Mouse (Mus musculus) cerebellum, postnatal 25 days (tissue): ENCODE data around the gene Serpina3j.
"Not testable (repeated sequence)": the region's sequence is repeated elsewhere in the genome, so short reads cannot be mapped to it uniquely, and the experiment has no call there.

Experiments
- DNase-seq, 2 experiments: peaks; one replicate each; pipeline ENCODE4 v3.0.0; 2021; ENCODE audit warnings: mixed read lengths in 2 of 2

Serpina3j gene

GRCm38 (mm10) chr12:104314253-104314652, at the start of gene Serpina3j:
Gene Serpina3j, plus strand, starts transcription at chr12:104314553.
- no peak for DNase-seq

- DNase-seq = no peak
Observed at GRCm38 (mm10) chr12:104266374-104266773, 48.0 kb upstream of the Serpina3j start.

- no peak for DNase-seq
Observed at GRCm38 (mm10) chr12:104278216-104279055, 35.9 kb upstream of the Serpina3j start.

- DNase-seq = no peak
Observed at GRCm38 (mm10) chr12:104279056-104279435, 35.3 kb upstream of the Serpina3j start.

GRCm38 (mm10) chr12:104283380-104283779, 31.0 kb upstream of the Serpina3j start:
- no peak for DNase-seq

GRCm38 (mm10) chr12:104288336-104288735, 26.0 kb upstream of the Serpina3j start:
- no peak for DNase-seq

GRCm38 (mm10) chr12:104289872-104290271, 24.5 kb upstream of the Serpina3j start:
- DNase-seq = no peak

GRCm38 (mm10) chr12:104293963-104294362, 20.4 kb upstream of the Serpina3j start:
- DNase-seq = no peak

GRCm38 (mm10) chr12:104298049-104298448, 16.3 kb upstream of the Serpina3j start:
- no peak for DNase-seq

- no peak for DNase-seq
Observed at GRCm38 (mm10) chr12:104305991-104306390, 8.4 kb upstream of the Serpina3j start.

GRCm38 (mm10) chr12:104322454-104322853, 8.1 kb downstream of the Serpina3j start:
- DNase-seq = no peak

GRCm38 (mm10) chr12:104331701-104332100, 17.3 kb downstream of the Serpina3j start:
- DNase-seq = no peak

GRCm38 (mm10) chr12:104336873-104337272, 22.5 kb downstream of the Serpina3j start:
- not testable (repeated sequence) for DNase-seq

- not testable (repeated sequence) for DNase-seq
Observed at GRCm38 (mm10) chr12:104338226-104338625, 23.9 kb downstream of the Serpina3j start, which contains the start of the genes Serpina3k and Serpina3m. Gene Serpina3k, plus strand, starts transcription at chr12:104338486. Gene Serpina3m, plus strand, starts transcription at chr12:104338486.

GRCm38 (mm10) chr12:104338705-104339104, 24.4 kb downstream of the Serpina3j start:
- DNase-seq = no peak

- DNase-seq = not testable (repeated sequence)
Observed at GRCm38 (mm10) chr12:104342489-104342888, 28.1 kb downstream of the Serpina3j start.

- DNase-seq = no peak
Observed at GRCm38 (mm10) chr12:104345181-104345580, 30.8 kb downstream of the Serpina3j start.

GRCm38 (mm10) chr12:104345707-104346106, 31.4 kb downstream of the Serpina3j start:
- DNase-seq = no peak

- no peak for DNase-seq
Observed at GRCm38 (mm10) chr12:104347091-104347490, 32.7 kb downstream of the Serpina3j start.

GRCm38 (mm10) chr12:104351812-104352211, 37.5 kb downstream of the Serpina3j start:
- peak; percentile 19 to 62 for DNase-seq

- no peak for DNase-seq
Observed at GRCm38 (mm10) chr12:104356006-104356405, 41.7 kb downstream of the Serpina3j start.

GRCm38 (mm10) chr12:104369986-104370385, 55.6 kb downstream of the Serpina3j start:
- DNase-seq = no peak
